Mouse (Mus musculus): ENCODE data around the gene Klf5. TPM values are rescaled to one million over a fixed set of nuclear protein-coding genes. Genes with fewer than 3 reads are reported as not detected.

The Klf5 gene
- total RNA-seq, 2 experiments from 2014 or later: 1.2 to 1.6 TPM

DNA sequence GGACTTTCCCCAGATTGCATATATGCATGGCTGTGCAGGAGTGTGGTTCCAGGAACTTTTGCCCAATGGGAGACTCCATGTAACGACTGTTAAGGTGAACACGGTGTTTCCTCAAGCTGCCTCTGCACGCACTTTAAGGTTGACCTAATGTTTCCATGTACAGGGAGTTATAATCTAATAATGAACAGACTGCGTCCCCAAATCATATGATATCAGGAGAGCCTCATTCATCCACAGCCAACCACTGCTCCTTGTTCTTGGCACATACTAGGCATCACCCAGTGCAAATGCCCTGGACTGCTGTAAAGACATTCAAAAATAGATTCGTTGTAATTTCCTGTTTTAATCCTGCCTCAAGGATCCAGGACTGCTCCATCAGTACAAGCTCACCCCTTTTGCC is 64.5 kb downstream of the Klf5 start:
- DNase-seq: no peak
- intact Hi-C loops (cut with DNase I): no loop called here

DNA sequence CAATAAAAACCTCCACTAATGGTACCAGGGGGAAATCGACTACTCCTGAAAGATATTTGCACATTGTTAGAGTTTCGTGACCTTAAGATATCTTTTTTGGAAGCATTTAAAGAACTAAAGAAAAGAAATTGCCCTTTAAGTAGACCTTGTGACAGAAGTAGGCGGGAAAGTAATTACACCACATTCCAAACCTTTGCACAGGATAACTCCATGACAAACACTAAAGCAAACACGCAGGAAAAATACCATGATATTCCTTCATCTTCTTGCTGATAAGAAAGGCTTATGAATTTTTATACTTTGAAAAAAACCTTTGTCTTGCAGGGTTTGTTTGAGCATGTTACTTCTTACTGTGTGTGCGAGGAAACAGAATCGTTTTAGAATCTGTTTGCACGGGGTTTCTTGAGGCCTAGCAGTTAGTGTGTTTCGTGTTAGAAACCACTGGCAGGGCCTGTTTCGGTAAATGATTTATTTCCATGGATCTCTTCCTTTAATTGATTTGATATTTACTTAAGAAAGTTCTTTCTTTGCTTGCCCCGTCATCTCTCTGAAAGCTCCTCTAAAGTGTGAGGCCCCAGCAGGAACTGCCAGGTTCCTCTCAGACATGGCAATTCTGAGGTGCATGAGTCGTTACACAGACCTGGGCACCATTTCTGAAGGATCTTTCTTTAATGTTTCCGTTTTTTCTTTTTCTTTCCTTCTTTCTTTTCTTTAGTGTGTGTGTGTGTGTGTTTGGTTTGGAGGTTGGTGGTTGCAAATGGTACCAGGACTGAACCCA is 65.7 kb downstream of the Klf5 start:
- DNase-seq: no peak
- intact Hi-C loops (cut with DNase I): no loop called here

Other genes starting within 250 kb of the Klf5 start
- gene Pibf1, start 199.3 kb upstream of the Klf5 start, total RNA-seq (2021): 1 to 10 TPM; 7.3 to 9.0 TPM
- gene Dis3, start 198.9 kb upstream of the Klf5 start, total RNA-seq (2021): 10 to 100 TPM; 11.9 to 12.0 TPM